Mouse (Mus musculus): ENCODE measurements around the gene Emc4. TPM values are rescaled to one million over a fixed set of nuclear protein-coding genes. Genes with fewer than 3 reads are reported as not detected.

Emc4 gene
- polyA plus RNA-seq (2014; fragmentation: Nextera tagmentation; extraction: Ambion mirVana), result 176 and 190 TPM in 2 replicates

DNA sequence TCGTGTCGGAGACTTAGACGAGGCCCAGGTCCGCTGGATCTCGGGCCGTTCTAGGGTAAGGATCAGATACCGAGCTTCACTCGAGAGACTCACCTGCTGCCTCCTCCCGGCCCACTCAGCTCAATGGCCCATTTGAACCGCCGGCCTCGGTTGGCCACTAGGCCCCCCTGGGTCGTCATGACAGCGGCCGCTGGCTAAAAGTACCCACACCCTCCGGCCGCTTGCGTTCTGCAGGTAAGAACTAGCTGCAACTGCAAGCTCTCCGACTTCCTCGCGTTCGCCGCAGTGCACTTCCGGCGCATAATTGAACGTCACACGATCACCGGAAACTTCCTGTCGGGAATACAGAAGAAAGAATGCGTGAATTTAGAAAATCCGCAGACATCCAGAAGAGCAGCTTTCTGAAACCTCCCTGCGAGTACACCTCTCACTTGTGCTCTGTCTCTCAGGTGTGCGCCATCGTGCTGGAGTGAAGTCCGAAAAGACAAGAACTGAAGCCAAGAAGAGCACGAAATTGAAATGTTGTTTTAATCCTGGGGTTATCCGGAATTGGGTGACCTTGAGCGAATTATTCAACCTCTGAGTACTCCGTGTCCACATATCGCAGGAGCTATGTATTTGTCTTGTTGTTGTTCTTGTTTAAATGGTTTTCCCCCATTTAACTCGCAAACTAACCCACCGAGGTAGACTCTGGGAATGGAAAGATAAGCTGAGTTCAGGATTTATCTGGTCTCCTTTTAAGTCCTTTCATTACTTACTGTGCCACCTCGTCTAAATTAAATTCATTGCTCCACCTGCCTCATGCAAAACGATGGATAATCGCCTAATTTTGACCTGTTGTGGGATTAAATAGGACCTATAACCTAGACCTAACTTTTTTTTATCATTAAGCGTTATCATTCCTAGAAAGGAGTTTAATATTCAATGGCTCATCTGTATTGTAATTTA is at the start of gene Emc4:
Emc4 (minus strand) TSS at position 302 of the 948 bp plus-strand sequence.
- peak within 1 kb of the TSS; percentile 75 for H3K4me3 ChIP-seq (replicated peaks; ENCODE audit: low read length)
- peak within 1 kb of the TSS; percentile 81 for H3K9ac ChIP-seq
- H3K4me1 ChIP-seq (replicated peaks; ENCODE audit: control insufficient read depth, insufficient read depth, low read length), result peaks cover 19% of the 10 kb centered on the region
- H3K36me3 ChIP-seq (replicated peaks; ENCODE audit: control insufficient read depth, insufficient read depth), result peaks cover 20% of the 10 kb centered on the region
- DNase-seq (ENCODE audit: low spot score) (peak; percentile 97), ATAC-seq (ENCODE audit: low FRiP score) (peak; percentile 91)
- no peaks in the 10 kb centered on the region for H3K27me3 ChIP-seq (ENCODE audit: control insufficient read depth, insufficient read depth, low read length)
- 1% methylated on average over 46 of the region's 46 CpGs for WGBS
- H3K9me3 ChIP-seq (ENCODE audit: control insufficient read depth, low read length), result no peaks in the 10 kb centered on the region
- peak within 1 kb of the TSS; percentile 91 for H3K27ac ChIP-seq
- peak within 1 kb of the TSS; percentile 72 for H3K4me2 ChIP-seq (replicated peaks)

DNA sequence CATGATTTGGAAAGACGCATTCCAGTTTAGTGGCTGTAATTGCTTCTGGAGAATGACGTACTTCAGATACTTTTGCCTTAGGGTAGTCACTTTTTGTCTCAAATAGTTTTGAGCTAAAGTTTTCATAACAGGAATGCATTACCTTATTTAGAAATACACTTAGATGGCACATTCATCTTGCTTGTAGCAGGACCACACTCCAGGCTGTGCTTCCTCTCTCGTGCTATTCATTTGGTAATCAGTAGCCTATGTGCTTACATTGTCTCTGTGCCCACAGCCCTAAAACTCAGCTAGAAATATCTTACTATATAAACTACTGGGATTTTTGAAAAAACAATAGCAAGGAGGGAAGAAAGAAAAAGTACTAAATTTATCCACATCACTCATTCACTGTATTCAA is 39.2 kb upstream of the Emc4 start:
- Histone ChIP-seq H3K36me3 (replicated peaks; ENCODE audit: control insufficient read depth, insufficient read depth) (peaks cover 48% of the 10 kb centered on the region), H3K4me2 (replicated peaks) (no peak overlapping the region), H3K4me1 (replicated peaks; ENCODE audit: control insufficient read depth, insufficient read depth, low read length) (no peaks in the 10 kb centered on the region), H3K9ac (no peak overlapping the region), H3K9me3 (ENCODE audit: control insufficient read depth, low read length) (no peaks in the 10 kb centered on the region), H3K4me3 (replicated peaks; ENCODE audit: low read length) (no peak overlapping the region), H3K27me3 (ENCODE audit: control insufficient read depth, insufficient read depth, low read length) (no peaks in the 10 kb centered on the region), H3K27ac (no peak overlapping the region)
- DNase-seq (ENCODE audit: low spot score) (no peak), ATAC-seq (ENCODE audit: low FRiP score) (no peak)
- 88% methylated on average over 3 of the region's 3 CpGs for WGBS

DNA sequence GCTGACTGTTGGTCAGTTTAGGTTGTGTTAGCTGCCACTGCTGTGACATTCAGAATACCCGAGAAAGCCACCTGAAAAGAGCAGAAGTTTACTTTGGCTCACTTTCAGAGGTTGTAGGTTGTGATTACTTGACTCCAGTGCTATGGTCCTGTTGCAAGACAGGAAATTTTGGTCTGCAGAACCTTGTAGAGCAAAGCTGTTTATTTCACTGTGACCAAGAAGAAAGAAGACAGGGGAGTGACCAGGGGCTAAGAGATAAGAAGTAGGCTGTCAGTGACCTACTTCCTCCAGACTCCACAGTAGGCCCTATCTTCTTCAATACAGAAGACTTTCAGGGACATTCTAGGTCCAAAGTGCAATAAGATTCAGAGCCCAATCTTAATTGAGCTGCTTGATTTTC is 28.8 kb upstream of the Emc4 start:
- H3K27ac ChIP-seq, result no peak overlapping the region
- no peaks in the 10 kb centered on the region for H3K27me3 ChIP-seq (ENCODE audit: control insufficient read depth, insufficient read depth, low read length)
- DNase-seq (ENCODE audit: low spot score) (no peak), ATAC-seq (ENCODE audit: low FRiP score) (no peak)
- H3K9me3 ChIP-seq (ENCODE audit: control insufficient read depth, low read length), result no peaks in the 10 kb centered on the region
- H3K4me1 ChIP-seq (replicated peaks; ENCODE audit: control insufficient read depth, insufficient read depth, low read length), result no peaks in the 10 kb centered on the region
- WGBS, result 86% methylated on average over 1 of the region's 1 CpGs
- no peak overlapping the region for H3K4me3 ChIP-seq (replicated peaks; ENCODE audit: low read length)
- no peaks in the 10 kb centered on the region for H3K36me3 ChIP-seq (replicated peaks; ENCODE audit: control insufficient read depth, insufficient read depth)
- no peak overlapping the region for H3K4me2 ChIP-seq (replicated peaks)
- no peak overlapping the region for H3K9ac ChIP-seq

DNA sequence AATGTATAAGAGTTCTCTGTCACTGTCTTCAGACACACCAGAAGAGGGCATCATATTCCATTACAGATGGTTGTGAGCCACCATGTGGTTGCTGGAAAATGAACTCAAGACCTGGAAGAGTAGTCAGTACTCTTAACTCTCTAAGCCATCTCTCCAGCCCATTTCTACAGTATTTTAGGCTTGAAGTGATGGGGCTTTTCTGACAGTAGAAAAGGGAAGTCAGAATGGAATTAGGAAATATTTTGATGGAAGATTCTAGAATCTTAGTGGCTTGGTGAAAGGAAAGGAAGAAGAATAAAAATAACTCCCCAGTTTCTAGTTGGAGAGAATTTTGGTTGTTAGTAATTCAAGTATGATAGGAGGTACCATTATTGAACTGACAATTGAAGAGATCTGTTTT is 26.1 kb upstream of the Emc4 start:
- Histone ChIP-seq H3K27ac (no peak overlapping the region), H3K4me1 (replicated peaks; ENCODE audit: control insufficient read depth, insufficient read depth, low read length) (no peaks in the 10 kb centered on the region), H3K4me3 (replicated peaks; ENCODE audit: low read length) (no peak overlapping the region), H3K9me3 (ENCODE audit: control insufficient read depth, low read length) (no peaks in the 10 kb centered on the region), H3K4me2 (replicated peaks) (no peak overlapping the region), H3K27me3 (ENCODE audit: control insufficient read depth, insufficient read depth, low read length) (no peaks in the 10 kb centered on the region), H3K36me3 (replicated peaks; ENCODE audit: control insufficient read depth, insufficient read depth) (no peaks in the 10 kb centered on the region), H3K9ac (no peak overlapping the region)
- no peak for ATAC-seq (ENCODE audit: low FRiP score)
- no peak for DNase-seq (ENCODE audit: low spot score)

DNA sequence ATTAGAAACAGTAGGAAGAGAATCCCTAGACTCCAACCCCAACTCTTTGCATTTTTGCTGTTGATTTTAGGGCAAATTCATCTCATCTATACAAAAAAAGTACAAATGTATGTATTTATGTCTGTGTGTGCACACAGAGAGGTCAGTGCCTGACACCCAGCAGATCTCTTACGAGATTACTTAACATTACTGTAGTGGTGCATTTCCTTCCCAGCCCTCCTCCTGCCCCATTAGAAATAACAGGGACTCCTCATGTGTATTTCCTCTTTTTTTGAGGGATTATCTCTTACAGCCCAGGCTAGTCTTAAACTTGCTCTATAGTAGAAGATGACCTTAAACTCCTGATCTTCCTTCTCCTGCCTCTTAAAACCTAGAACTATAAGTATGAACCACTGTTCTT is 24.9 kb upstream of the Emc4 start:
- WGBS, result 89% methylated on average over 1 of the region's 1 CpGs
- no peaks in the 10 kb centered on the region for H3K9me3 ChIP-seq (ENCODE audit: control insufficient read depth, low read length)
- ATAC-seq (ENCODE audit: low FRiP score) (no peak), DNase-seq (ENCODE audit: low spot score) (no peak)
- no peak overlapping the region for H3K4me2 ChIP-seq (replicated peaks)
- H3K27me3 ChIP-seq (ENCODE audit: control insufficient read depth, insufficient read depth, low read length), result no peaks in the 10 kb centered on the region
- H3K9ac ChIP-seq, result no peak overlapping the region
- H3K4me3 ChIP-seq (replicated peaks; ENCODE audit: low read length), result no peak overlapping the region
- H3K4me1 ChIP-seq (replicated peaks; ENCODE audit: control insufficient read depth, insufficient read depth, low read length), result no peaks in the 10 kb centered on the region
- H3K36me3 ChIP-seq (replicated peaks; ENCODE audit: control insufficient read depth, insufficient read depth), result no peaks in the 10 kb centered on the region
- no peak overlapping the region for H3K27ac ChIP-seq

DNA sequence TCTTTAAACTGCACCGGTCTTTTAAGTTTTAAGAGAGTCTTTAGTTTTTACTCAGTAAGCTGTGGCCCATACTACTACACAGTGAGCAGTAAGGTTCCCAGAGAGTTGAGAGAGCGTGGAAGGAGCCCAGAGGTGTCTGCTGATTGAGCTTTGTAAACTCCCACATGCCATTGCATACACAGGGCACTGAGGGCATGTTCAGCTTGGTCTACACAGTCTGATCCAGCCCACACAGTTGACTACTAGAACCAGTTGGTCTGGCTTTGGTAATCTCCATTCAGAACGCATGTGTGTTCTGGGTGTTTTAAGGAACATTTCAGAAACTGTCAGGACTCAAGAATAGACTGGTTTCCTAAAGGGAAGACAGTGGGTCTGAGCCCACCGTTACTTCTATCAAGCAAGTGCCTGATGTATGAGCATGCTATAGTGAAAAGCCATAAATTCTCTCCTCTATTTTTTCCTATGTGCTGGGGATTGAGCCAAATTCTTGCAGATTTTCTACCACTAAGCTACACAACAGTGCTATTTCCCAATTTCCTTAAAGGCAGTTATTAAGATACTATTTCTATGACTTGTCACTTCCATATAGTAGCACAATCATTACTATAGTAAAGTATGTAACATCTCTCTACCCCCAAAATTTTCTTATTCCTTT is 23.6 kb upstream of the Emc4 start:
- 92% methylated on average over 4 of the region's 4 CpGs for WGBS
- H3K4me1 ChIP-seq (replicated peaks; ENCODE audit: control insufficient read depth, insufficient read depth, low read length), result no peaks in the 10 kb centered on the region
- no peaks in the 10 kb centered on the region for H3K27me3 ChIP-seq (ENCODE audit: control insufficient read depth, insufficient read depth, low read length)
- no peak for ATAC-seq (ENCODE audit: low FRiP score)
- H3K4me2 ChIP-seq (replicated peaks), result no peak overlapping the region
- DNase-seq (ENCODE audit: low spot score), result no peak
- H3K4me3 ChIP-seq (replicated peaks; ENCODE audit: low read length), result no peak overlapping the region
- no peaks in the 10 kb centered on the region for H3K9me3 ChIP-seq (ENCODE audit: control insufficient read depth, low read length)
- no peak overlapping the region for H3K9ac ChIP-seq
- no peak overlapping the region for H3K27ac ChIP-seq
- H3K36me3 ChIP-seq (replicated peaks; ENCODE audit: control insufficient read depth, insufficient read depth), result no peaks in the 10 kb centered on the region

DNA sequence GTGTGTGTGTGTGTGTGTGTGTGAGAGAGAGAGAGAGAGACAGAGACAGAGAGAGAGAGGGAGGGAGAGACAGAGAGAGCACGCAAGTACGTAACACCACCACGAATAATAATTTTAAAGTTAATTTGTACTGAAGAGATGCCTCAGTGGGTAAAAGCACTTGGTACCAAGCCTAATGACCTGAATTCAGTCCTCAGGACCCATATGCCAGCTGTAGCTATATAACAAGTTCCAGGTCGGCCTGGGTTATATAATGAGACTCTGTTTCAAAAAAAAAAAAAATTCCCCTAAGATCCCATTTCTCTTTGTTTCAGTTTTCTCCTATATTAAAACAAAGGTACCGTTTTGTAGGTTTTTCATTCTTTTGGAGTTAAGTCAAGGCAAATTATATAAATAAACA is 23.0 kb upstream of the Emc4 start:
- Histone ChIP-seq H3K27ac (no peak overlapping the region), H3K9me3 (ENCODE audit: control insufficient read depth, low read length) (no peaks in the 10 kb centered on the region), H3K36me3 (replicated peaks; ENCODE audit: control insufficient read depth, insufficient read depth) (no peaks in the 10 kb centered on the region), H3K27me3 (ENCODE audit: control insufficient read depth, insufficient read depth, low read length) (no peaks in the 10 kb centered on the region), H3K9ac (no peak overlapping the region), H3K4me2 (replicated peaks) (no peak overlapping the region), H3K4me1 (replicated peaks; ENCODE audit: control insufficient read depth, insufficient read depth, low read length) (no peaks in the 10 kb centered on the region), H3K4me3 (replicated peaks; ENCODE audit: low read length) (no peak overlapping the region)
- no peak for DNase-seq (ENCODE audit: low spot score)
- ATAC-seq (ENCODE audit: low FRiP score), result no peak
- 87% methylated on average over 5 of the region's 5 CpGs for WGBS

DNA sequence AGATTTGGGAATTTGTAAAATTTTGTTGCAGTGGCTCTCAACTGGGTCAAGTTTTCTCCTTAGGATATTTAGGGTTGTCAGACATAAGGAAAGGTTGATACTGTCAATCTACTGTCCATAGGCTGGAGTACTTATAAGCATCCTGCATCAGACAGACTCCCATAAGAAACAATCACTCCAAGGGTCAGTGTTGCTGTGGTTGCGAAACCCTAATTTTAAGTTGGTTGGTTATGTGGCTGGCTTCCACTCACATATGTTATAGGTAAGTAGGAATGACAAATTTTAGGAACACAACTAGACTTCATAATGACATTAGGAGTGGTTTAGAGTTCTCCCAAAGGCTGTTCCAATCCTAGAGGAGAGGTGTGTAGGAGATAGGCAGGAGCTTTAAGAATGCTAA is 13.4 kb upstream of the Emc4 start:
- Histone ChIP-seq H3K4me3 (replicated peaks; ENCODE audit: low read length) (no peak overlapping the region), H3K9ac (no peak overlapping the region), H3K27me3 (ENCODE audit: control insufficient read depth, insufficient read depth, low read length) (no peaks in the 10 kb centered on the region; the same call in 1 of the 2 replicates), H3K9me3 (ENCODE audit: control insufficient read depth, low read length) (no peaks in the 10 kb centered on the region), H3K27ac (no peak overlapping the region), H3K36me3 (replicated peaks; ENCODE audit: control insufficient read depth, insufficient read depth) (no peaks in the 10 kb centered on the region), H3K4me2 (replicated peaks) (no peak overlapping the region), H3K4me1 (replicated peaks; ENCODE audit: control insufficient read depth, insufficient read depth, low read length) (peaks cover 13% of the 10 kb centered on the region)
- 100% methylated on average over 1 of the region's 1 CpGs for WGBS
- DNase-seq (ENCODE audit: low spot score) (no peak), ATAC-seq (ENCODE audit: low FRiP score) (no peak)

DNA sequence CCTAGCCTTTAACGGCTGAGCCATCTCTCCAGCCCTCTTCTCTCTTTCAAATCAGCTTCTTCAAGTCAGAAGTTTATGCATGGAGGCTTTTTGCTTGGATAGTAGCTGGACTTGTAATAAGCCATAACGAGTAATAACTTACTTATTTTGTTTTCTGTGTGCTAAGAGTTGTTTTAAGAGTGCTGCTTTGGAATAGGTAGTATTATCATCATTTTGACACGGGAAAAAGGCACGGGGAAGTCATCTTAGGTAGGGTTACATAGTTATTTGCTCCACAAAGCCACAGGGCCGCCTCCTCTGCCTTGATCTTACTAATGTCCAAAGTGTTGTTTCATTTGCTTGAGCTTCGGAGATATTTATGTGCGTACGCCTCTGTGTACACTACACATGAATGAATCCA is 12.3 kb upstream of the Emc4 start:
- no peaks in the 10 kb centered on the region for H3K9me3 ChIP-seq (ENCODE audit: control insufficient read depth, low read length)
- ATAC-seq (ENCODE audit: low FRiP score), result no peak
- peak overlapping the region; percentile 61 for H3K4me2 ChIP-seq (replicated peaks)
- no peak for DNase-seq (ENCODE audit: low spot score)
- 57% methylated on average over 8 of the region's 8 CpGs for WGBS
- peak overlapping the region; percentile 85 for H3K9ac ChIP-seq
- H3K36me3 ChIP-seq (replicated peaks; ENCODE audit: control insufficient read depth, insufficient read depth), result no peaks in the 10 kb centered on the region
- H3K27ac ChIP-seq, result no peak overlapping the region
- H3K27me3 ChIP-seq (ENCODE audit: control insufficient read depth, insufficient read depth, low read length), result no peaks in the 10 kb centered on the region; the same call in 1 of the 2 replicates
- H3K4me3 ChIP-seq (replicated peaks; ENCODE audit: low read length), result peak overlapping the region; percentile 76
- peaks cover 13% of the 10 kb centered on the region for H3K4me1 ChIP-seq (replicated peaks; ENCODE audit: control insufficient read depth, insufficient read depth, low read length)

All from hindbrain, embryonic 14.5 days (tissue).